Mouse (Mus musculus): ENCODE measurements at regions not wholly inside any gene's neighbourhood (a gene's known extent, or its start where the extent isn't known, plus 50 kb on each side); places are given as distances from the start of the nearest gene placed in this dataset.

DNA sequence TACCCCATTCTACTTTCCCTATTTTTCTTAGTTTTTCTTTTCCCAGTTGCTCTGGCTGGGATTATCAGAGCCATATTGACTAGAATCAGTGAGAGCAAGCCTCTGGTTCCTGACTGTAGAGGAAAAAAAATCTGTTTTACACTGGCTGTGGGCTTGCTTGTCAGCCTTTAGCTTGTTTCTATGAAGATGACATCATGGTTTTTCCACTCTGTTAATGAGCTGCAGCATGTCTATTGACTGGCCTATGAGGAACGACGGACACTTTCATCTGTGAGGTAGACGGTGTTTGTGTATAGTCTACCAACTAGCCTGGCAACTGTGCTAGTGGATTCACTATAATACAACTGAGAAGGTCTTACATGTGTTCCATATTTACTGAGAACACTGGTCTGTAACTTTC, 248.0 kb upstream of the Zbtb20 start:
- TF ChIP-seq POLR2A (IDR thresholded peaks at IDR 0.05; ENCODE audit: insufficient read length, low read depth): no peak
- no peak for TF ChIP-seq USF1 (IDR thresholded peaks at IDR 0.05; ENCODE audit: low read depth)
- TF ChIP-seq MAX (IDR thresholded peaks at IDR 0.05; ENCODE audit: low read depth): no peak

All from myocyte (in vitro differentiated cells).